Mouse (Mus musculus) thymus, adult 2 months (tissue): ENCODE data around the gene Capn15.

ENCODE experiments used
- CTCF ChIP-seq: fragments of 200-500 bp; IDR thresholded peaks from 2 replicates; pipeline ENCODE4 v1.5.1; 2012; ENCODE audit warnings: mild to moderate bottlenecking, control low read depth, low read length, moderate library complexity, borderline replicate concordance; ENCODE audit not compliant: control insufficient read depth, poor library complexity, insufficient read depth; ENCODE audit errors: extremely low read depth
- POLR2A ChIP-seq: fragments of 200-500 bp; IDR thresholded peaks from 2 replicates; pipeline ENCODE4 v1.6.1; 2012; ENCODE audit warnings: mild to moderate bottlenecking, low read length, control low read depth, moderate library complexity; ENCODE audit not compliant: control insufficient read depth, poor library complexity, insufficient read depth; ENCODE audit errors: extremely low read depth

DNA sequence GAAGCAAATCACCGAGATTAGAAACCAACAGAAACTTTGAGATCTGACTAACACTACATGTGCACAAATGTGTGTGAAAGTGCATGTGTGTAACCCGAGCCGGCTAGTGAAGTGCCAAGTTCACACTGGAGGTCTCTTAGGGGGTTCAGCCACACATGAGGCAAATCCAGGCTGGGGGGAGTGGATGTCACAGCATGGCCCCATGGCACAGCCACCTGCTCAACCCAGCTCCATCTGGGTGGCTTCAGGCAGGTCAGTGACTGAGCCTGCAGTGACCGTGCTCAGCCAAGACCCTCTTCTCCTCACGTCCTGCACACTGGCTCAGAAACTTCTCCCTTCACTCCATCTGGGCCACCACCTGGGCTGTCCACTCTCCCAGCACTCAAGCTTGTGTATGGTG lies 35.6 kb downstream of the Capn15 start:
- TF ChIP-seq CTCF (no peak), POLR2A (no peak)
